Mouse (Mus musculus) forebrain, postnatal 0 days (tissue): ENCODE measurements at regions not wholly inside any gene's neighbourhood (a gene's known extent, or its start where the extent isn't known, plus 50 kb on each side); places are given as distances from the start of the nearest gene placed in this dataset.

Experiments
- ATAC-seq: fragments of 200-750 bp; cut with Nextera tagmentation; 2 replicates; pipeline ENCODE4 v1.8.0; 2017; ENCODE audit warnings: mild to moderate bottlenecking, moderate library complexity
- DNase-seq: peaks from one replicate; pipeline ENCODE4 v3.0.0-alpha.2; 2015
- H3K27ac ChIP-seq: fragments of 300-500 bp; sonication (generic); 2 replicates; pipeline ENCODE4 v1.5.1; 2014; ENCODE audit warnings: low read depth, mild to moderate bottlenecking, antibody characterized with exemption, low read length, moderate library complexity, mixed read lengths
- H3K27me3 ChIP-seq: fragments of 300-500 bp; sonication (generic); 2 replicates; pipeline ENCODE4 v1.6.1; 2014; ENCODE audit warnings: mild to moderate bottlenecking, low read length, mixed read lengths; ENCODE audit not compliant: insufficient read depth
- H3K36me3 ChIP-seq: fragments of 300-500 bp; sonication (generic); 2 replicates; pipeline ENCODE4 v1.6.1; 2014; ENCODE audit warnings: mild to moderate bottlenecking, moderate library complexity; ENCODE audit not compliant: insufficient read depth
- H3K4me1 ChIP-seq: fragments of 300-500 bp; sonication (generic); 2 replicates; pipeline ENCODE4 v1.6.1; 2014; ENCODE audit warnings: antibody characterized with exemption; ENCODE audit not compliant: insufficient read depth
- H3K4me2 ChIP-seq: fragments of 300-500 bp; sonication (generic); 2 replicates; pipeline ENCODE4 v1.6.1; 2014; ENCODE audit warnings: low read depth, mild to moderate bottlenecking, moderate library complexity
- H3K4me3 ChIP-seq: fragments of 300-500 bp; sonication (generic); 2 replicates; pipeline ENCODE4 v1.5.1; 2014; ENCODE audit warnings: low read depth, low read length, mixed read lengths
- H3K9ac ChIP-seq: fragments of 300-500 bp; sonication (generic); 2 replicates; pipeline ENCODE4 v1.6.1; 2014; ENCODE audit warnings: mild to moderate bottlenecking
- H3K9me3 ChIP-seq: fragments of 300-500 bp; sonication (generic); 2 replicates; pipeline ENCODE4 v1.6.1; 2016; ENCODE audit warnings: low read length
- CTCF ChIP-seq: sonication (generic); IDR thresholded peaks from 2 replicates; pipeline ENCODE4 v1.5.1; 2016; ENCODE audit warnings: antibody characterized with exemption, control low read depth, low read depth
- WGBS: fragments of 180-500 bp; shearing (Covaris S2); extraction: QIAGEN DNeasy Blood & Tissue Kit; methylation state at CpG from one replicate; pipeline ENCODE4 v1.1.7; 2014; 5-methylcytosine and 5-hydroxymethylcytosine counted together

DNA sequence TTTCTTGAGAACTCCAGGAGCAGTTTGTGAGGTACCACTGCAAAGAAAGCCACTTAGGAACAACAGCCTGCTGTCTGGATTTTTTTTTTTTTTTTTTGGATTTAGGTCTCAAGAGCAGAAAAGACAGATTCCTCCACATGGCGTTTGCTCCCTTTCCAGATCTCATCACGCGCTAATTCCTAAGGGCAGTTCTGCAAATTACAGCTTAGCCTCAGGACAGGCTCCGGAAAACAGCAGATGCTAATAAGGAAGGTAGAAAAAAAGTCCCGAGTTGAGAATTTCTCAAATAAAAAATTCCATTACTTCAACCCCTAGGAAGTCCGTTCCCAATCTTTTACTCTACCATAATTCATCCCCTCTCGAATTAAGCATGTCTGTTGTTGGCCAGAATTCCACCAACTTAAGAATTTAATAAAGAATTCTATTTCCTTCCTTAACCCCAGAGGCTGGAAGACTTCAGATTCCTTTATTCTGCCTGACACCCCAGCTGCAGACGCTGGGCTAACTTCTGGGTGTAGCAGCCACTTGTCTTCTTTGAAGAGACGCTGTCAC lies 90.3 kb upstream of the Map4k3 start:
- H3K27ac ChIP-seq: no peak overlapping the region
- WGBS: 80% methylated on average over 9 of the region's 9 CpGs

GRCm38 (mm10) chr17:80815747-80816146 lies 87.5 kb upstream of the Map4k3 start:
- DNase-seq (no peak), ATAC-seq (no peak)
- WGBS: 80% methylated on average over 4 of the region's 4 CpGs
- Histone ChIP-seq H3K27ac (no peak overlapping the region), H3K4me3 (no peak overlapping the region), H3K4me1 (no peaks in the 10 kb centered on the region), H3K27me3 (no peaks in the 10 kb centered on the region), H3K4me2 (no peak overlapping the region), H3K9ac (no peak overlapping the region), H3K9me3 (no peaks in the 10 kb centered on the region), H3K36me3 (no peaks in the 10 kb centered on the region)
- TF ChIP-seq CTCF: peak; percentile 63

More for the DNA sequence above, 90.3 kb upstream of the Map4k3 start:
- Histone ChIP-seq H3K27me3 (no peaks in the 10 kb centered on the region), H3K4me1 (no peaks in the 10 kb centered on the region), H3K4me3 (no peak overlapping the region), H3K36me3 (no peaks in the 10 kb centered on the region), H3K9ac (no peak overlapping the region), H3K4me2 (no peak overlapping the region), H3K9me3 (no peaks in the 10 kb centered on the region)
- ATAC-seq: no peak
- DNase-seq: no peak
- TF ChIP-seq CTCF: no peak

DNA sequence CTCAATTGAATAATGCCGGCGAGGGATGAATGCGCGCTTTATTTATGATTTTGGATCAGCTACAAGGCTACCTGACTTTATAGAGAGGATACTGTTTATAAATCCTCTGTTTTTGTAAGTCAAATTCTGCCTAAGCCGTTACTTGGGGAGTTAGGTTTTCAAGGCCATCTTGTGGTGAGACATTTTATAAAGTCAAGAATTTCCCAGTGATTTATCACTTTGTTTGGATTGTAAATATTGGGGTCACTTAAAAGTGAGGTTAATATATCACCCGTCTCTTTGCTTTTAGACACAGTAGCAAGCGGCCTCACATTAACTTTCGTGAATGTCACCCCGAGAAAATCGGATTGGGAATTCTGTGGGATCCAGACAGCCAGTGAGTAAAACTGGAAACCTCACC lies 84.9 kb upstream of the Map4k3 start:
- ATAC-seq (no peak), DNase-seq (no peak)
- Histone ChIP-seq H3K9ac (no peak overlapping the region), H3K9me3 (no peaks in the 10 kb centered on the region), H3K36me3 (no peaks in the 10 kb centered on the region), H3K27me3 (no peaks in the 10 kb centered on the region), H3K4me3 (no peak overlapping the region), H3K4me2 (no peak overlapping the region), H3K4me1 (no peaks in the 10 kb centered on the region), H3K27ac (no peak overlapping the region)
- no peak for TF ChIP-seq CTCF
- WGBS: 91% methylated on average over 10 of the region's 10 CpGs

DNA sequence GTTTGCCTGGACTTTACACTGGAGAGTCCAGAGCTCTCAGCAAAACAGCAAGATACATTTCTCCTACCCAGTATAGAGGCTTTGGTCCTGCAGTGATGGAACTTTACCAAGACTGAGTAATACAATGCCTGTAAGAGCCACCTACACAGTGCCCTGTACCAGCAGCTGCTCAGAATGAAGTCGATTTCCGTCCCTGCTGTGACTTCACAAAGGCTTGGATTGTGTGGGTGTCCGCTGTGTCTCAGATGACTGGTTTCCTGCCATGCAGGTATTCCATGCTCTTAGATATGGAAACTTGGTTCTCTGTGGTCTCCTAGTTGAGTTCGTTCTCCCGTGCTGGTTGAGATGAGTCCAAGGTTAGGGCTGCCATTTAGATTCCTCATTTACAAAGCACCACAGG lies 81.0 kb upstream of the Map4k3 start:
- no peak overlapping the region for H3K4me2 ChIP-seq
- WGBS: 75% methylated on average over 5 of the region's 5 CpGs
- ATAC-seq (no peak), DNase-seq (no peak)
- H3K27ac ChIP-seq: no peak overlapping the region
- H3K9me3 ChIP-seq: no peaks in the 10 kb centered on the region
- H3K36me3 ChIP-seq: no peaks in the 10 kb centered on the region
- no peak overlapping the region for H3K4me3 ChIP-seq
- H3K27me3 ChIP-seq: no peaks in the 10 kb centered on the region
- H3K9ac ChIP-seq: no peak overlapping the region
- no peak for TF ChIP-seq CTCF
- no peaks in the 10 kb centered on the region for H3K4me1 ChIP-seq

GRCm38 (mm10) chr17:80808069-80808468 lies 79.8 kb upstream of the Map4k3 start:
- Histone ChIP-seq H3K4me2 (no peak overlapping the region), H3K36me3 (no peaks in the 10 kb centered on the region), H3K4me3 (no peak overlapping the region), H3K27me3 (no peaks in the 10 kb centered on the region), H3K9me3 (no peaks in the 10 kb centered on the region), H3K27ac (no peak overlapping the region), H3K9ac (no peak overlapping the region), H3K4me1 (no peaks in the 10 kb centered on the region)
- ATAC-seq (no peak), DNase-seq (no peak)
- WGBS: 67% methylated on average over 10 of the region's 10 CpGs
- TF ChIP-seq CTCF: no peak

DNA sequence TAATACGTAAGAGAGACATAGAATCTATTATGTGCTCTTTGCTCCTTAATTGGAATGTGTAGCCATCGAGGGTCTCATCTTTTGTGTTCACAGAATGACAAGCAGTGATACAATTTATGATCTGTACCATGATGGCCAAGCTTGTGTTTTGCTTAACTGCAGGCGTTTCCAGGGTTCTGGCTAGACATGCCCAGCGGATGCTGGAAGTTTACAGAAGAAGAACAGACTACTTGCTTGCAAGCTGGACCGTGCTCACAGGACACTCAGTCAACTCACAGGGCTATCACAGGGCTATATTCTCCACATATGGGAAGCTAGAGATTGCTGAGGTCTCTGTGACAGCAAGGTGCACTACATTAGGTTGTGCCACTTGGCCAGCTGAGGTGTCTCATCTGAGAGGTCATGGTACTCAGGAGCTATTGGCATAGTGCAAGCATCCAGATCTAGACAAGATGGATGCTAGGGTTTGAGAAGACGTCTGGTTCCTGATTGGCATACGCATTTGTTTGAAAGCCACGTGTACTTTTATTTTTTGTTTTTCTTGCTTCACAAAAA lies 75.2 kb upstream of the Map4k3 start:
- ATAC-seq (no peak), DNase-seq (no peak)
- Histone ChIP-seq H3K27me3 (no peaks in the 10 kb centered on the region), H3K36me3 (no peaks in the 10 kb centered on the region), H3K9ac (no peak overlapping the region), H3K4me2 (no peak overlapping the region), H3K4me1 (0 out of 2 replicates have a peak, but pooled peaks cover 9% of the 10 kb centered on the region), H3K4me3 (no peak overlapping the region), H3K9me3 (no peaks in the 10 kb centered on the region), H3K27ac (no peak overlapping the region)
- no peak for TF ChIP-seq CTCF
- WGBS: 81% methylated on average over 8 of the region's 8 CpGs

DNA sequence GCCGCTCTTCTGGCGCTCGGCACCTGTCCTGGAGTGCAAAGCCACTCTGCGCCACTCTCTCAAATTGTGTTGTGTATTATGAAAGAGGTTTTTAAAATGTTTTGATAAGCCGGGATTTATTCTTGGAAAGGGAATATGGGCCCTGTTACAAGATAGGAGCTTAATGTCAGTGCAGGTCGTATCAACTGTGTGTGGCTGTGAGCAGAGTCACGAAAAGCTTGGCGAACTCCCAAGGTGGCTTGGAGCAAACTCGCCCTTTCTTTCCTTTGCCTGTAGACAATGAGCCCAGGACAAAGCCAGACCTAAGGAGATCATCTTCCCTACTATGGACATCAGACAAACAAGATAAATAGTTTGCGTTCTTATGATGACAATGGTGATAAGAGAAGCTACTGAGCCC lies 74.3 kb upstream of the Map4k3 start:
- 0 out of 2 replicates have a peak, but pooled peaks cover 9% of the 10 kb centered on the region for H3K4me1 ChIP-seq
- TF ChIP-seq CTCF: no peak
- no peak overlapping the region for H3K4me2 ChIP-seq
- H3K9ac ChIP-seq: no peak overlapping the region
- DNase-seq (no peak), ATAC-seq (no peak)
- H3K4me3 ChIP-seq: no peak overlapping the region
- 68% methylated on average over 10 of the region's 10 CpGs for WGBS
- H3K27ac ChIP-seq: no peak overlapping the region
- H3K27me3 ChIP-seq: no peaks in the 10 kb centered on the region
- H3K36me3 ChIP-seq: no peaks in the 10 kb centered on the region
- H3K9me3 ChIP-seq: no peaks in the 10 kb centered on the region
